Mouse (Mus musculus): Measurements from ENCODE around the gene Slc38a1. TPM values are rescaled to one million over a fixed set of nuclear protein-coding genes. Genes with fewer than 3 reads are reported as not detected.

The Slc38a1 gene
- polyA plus RNA-seq, 1 experiment = not detected

GRCm38 (mm10) chr15:96543181-96543828 lies 99.4 kb downstream of the Slc38a1 start:
- peak overlapping the region; percentile 18; the same call in 1 of the 2 replicates for H3K4me3 ChIP-seq (ENCODE audit: insufficient read depth, low read depth, low read length)
- TF ChIP-seq CTCF (IDR thresholded peaks at IDR 0.05; ENCODE audit: insufficient read depth, low read depth, low read length) = no peak
- no peak for TF ChIP-seq POLR2A (IDR thresholded peaks at IDR 0.05; ENCODE audit: insufficient read depth, low read depth, low read length)
- H3K4me1 ChIP-seq (ENCODE audit: control insufficient read depth, insufficient read depth, low read length) = peaks cover 4% of the 10 kb centered on the region
- WGBS = 5% methylated on average over 24 of the region's 24 CpGs
- no peak overlapping the region for H3K27ac ChIP-seq (ENCODE audit: insufficient read depth, low read depth, low read length)

DNA sequence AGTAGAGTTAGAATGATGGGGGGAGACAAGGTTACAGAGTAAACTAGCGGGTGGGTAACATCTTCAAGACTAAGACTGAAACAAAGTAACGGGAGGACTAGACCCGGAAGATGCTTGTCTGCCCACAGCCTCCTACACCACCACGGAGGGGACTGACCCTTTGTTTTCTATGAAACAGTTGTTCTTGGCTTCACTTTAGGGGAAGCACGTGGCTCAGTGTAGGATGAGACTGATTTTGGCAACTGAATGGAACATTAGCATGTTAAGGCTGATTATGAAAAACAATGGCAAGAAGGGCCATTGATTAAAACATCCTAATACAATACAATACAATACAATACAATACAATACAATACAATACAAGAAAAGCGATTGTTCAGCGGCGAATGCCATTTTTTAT lies 100.6 kb downstream of the Slc38a1 start:
- Histone ChIP-seq H3K4me1 (ENCODE audit: control insufficient read depth, insufficient read depth, low read length) (no peaks in the 10 kb centered on the region), H3K27ac (ENCODE audit: insufficient read depth, low read depth, low read length) (no peak overlapping the region), H3K4me3 (ENCODE audit: insufficient read depth, low read depth, low read length) (no peak overlapping the region)
- no peak for TF ChIP-seq POLR2A (IDR thresholded peaks at IDR 0.05; ENCODE audit: insufficient read depth, low read depth, low read length)
- TF ChIP-seq CTCF (IDR thresholded peaks at IDR 0.05; ENCODE audit: insufficient read depth, low read depth, low read length) = no peak
- WGBS = 68% methylated on average over 8 of the region's 8 CpGs

- WGBS = 97% methylated on average over 11 of the region's 11 CpGs
- TF ChIP-seq CTCF (IDR thresholded peaks at IDR 0.05; ENCODE audit: insufficient read depth, low read depth, low read length) (no peak), POLR2A (IDR thresholded peaks at IDR 0.05; ENCODE audit: insufficient read depth, low read depth, low read length) (no peak)
Measured at GRCm38 (mm10) chr15:96537272-96537671, 105.4 kb downstream of the Slc38a1 start.

DNA sequence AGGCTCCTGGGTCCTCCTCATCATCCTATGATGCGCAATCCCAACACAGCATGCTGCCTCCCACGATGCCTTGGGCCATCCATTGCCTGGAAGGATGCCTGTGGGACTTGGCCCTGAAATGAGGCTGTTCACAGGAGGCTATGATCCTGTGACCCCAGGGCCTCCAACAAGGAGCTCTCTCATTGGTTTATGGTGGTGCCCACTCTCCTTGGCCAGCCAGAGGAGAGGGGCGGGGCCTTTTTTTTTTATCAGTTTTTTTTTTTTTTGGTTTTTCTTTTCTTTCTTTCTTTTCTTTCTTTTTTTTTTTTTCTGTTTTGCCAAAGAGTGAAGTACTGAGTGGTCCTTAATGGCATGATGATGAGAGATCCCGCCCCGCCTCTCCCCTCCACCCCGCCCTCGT lies 106.3 kb downstream of the Slc38a1 start:
- Histone ChIP-seq H3K27ac (ENCODE audit: insufficient read depth, low read depth, low read length) (no peak overlapping the region), H3K4me3 (ENCODE audit: insufficient read depth, low read depth, low read length) (no peak overlapping the region), H3K4me1 (ENCODE audit: control insufficient read depth, insufficient read depth, low read length) (no peaks in the 10 kb centered on the region)
- no peak for TF ChIP-seq POLR2A (IDR thresholded peaks at IDR 0.05; ENCODE audit: insufficient read depth, low read depth, low read length)
- TF ChIP-seq CTCF (IDR thresholded peaks at IDR 0.05; ENCODE audit: insufficient read depth, low read depth, low read length) = no peak
- 92% methylated on average over 7 of the region's 7 CpGs for WGBS

More at GRCm38 (mm10) chr15:96537272-96537671, 105.4 kb downstream of the Slc38a1 start:
- Histone ChIP-seq H3K4me3 (ENCODE audit: insufficient read depth, low read depth, low read length) (no peak overlapping the region), H3K4me1 (ENCODE audit: control insufficient read depth, insufficient read depth, low read length) (no peaks in the 10 kb centered on the region), H3K27ac (ENCODE audit: insufficient read depth, low read depth, low read length) (no peak overlapping the region)

DNA sequence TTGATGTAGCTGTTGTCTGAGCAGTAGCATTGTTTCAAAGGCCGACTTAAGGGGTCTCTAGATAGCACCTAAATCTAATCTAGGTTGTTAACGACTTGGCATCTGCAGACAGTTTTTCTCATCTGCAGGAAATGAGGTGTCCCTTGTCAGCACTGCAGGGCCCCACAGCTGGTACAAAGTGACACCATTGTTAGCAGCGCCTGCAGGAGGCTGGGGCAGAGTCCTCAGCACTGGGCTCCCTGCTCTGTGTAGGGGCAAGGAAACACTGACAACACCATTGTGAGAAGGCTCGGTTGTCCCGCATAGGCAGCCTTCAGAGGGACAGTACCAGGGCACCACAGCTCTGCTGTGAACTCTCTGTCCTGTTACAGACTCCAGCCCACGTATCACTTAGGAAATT lies 115.0 kb downstream of the Slc38a1 start:
- H3K4me1 ChIP-seq (ENCODE audit: control insufficient read depth, insufficient read depth, low read length) = 0 out of 2 replicates have a peak, but pooled peaks cover 2% of the 10 kb centered on the region
- TF ChIP-seq CTCF (IDR thresholded peaks at IDR 0.05; ENCODE audit: insufficient read depth, low read depth, low read length) (no peak), POLR2A (IDR thresholded peaks at IDR 0.05; ENCODE audit: insufficient read depth, low read depth, low read length) (no peak)
- no peak overlapping the region for H3K27ac ChIP-seq (ENCODE audit: insufficient read depth, low read depth, low read length)
- 61% methylated on average over 6 of the region's 6 CpGs for WGBS
- H3K4me3 ChIP-seq (ENCODE audit: insufficient read depth, low read depth, low read length) = no peak overlapping the region

GRCm38 (mm10) chr15:96524239-96524738 lies 118.4 kb downstream of the Slc38a1 start:
- Histone ChIP-seq H3K27ac (ENCODE audit: insufficient read depth, low read depth, low read length) (no peak overlapping the region), H3K4me3 (ENCODE audit: insufficient read depth, low read depth, low read length) (no peak overlapping the region), H3K4me1 (ENCODE audit: control insufficient read depth, insufficient read depth, low read length) (0 out of 2 replicates have a peak, but pooled peaks cover 2% of the 10 kb centered on the region)
- TF ChIP-seq CTCF (IDR thresholded peaks at IDR 0.05; ENCODE audit: insufficient read depth, low read depth, low read length) = no peak
- no peak for TF ChIP-seq POLR2A (IDR thresholded peaks at IDR 0.05; ENCODE audit: insufficient read depth, low read depth, low read length)
- 29% methylated on average over 9 of the region's 9 CpGs for WGBS

Other genes starting within 250 kb of the Slc38a1 start
- not detected in 2 replicates for gene Scaf11, start 182.1 kb downstream of the Slc38a1 start, polyA plus RNA-seq (2012; ENCODE audit: insufficient read depth, insufficient read length, low replicate concordance, missing spikeins)
- gene Slc38a2, start 56.8 kb upstream of the Slc38a1 start, polyA plus RNA-seq (2012; ENCODE audit: insufficient read depth, insufficient read length, low replicate concordance, missing spikeins) = 275 TPM in 1 of 2 replicates, not detected in the other

All from olfactory bulb, adult 2 months (tissue).